Mouse (Mus musculus) heart, embryonic 14.5 days (tissue): ENCODE results near the gene Hspa5. TPM values are rescaled to one million over a fixed set of nuclear protein-coding genes. Genes with fewer than 3 reads are reported as not detected.

Experiments used
- ATAC-seq: fragments of 200-750 bp; cut with Nextera tagmentation; 2 replicates; pipeline ENCODE4 v1.8.0; 2017; ENCODE audit warnings: low read depth, moderate TSS enrichment; ENCODE audit not compliant: insufficient number of reproducible peaks, insufficient read depth, low FRiP score
- H3K27ac ChIP-seq, 2 experiments: fragments of 200-500 bp in 1 of 2; fragments of 300-500 bp in 1 of 2; sonication (generic) in 1 of 2; replicated peaks in 1 of 2; 2 replicates each; pipeline ENCODE4 v1.5.1; 2012 to 2014; ENCODE audit warnings: low read depth in 2 of 2, low read length in 2 of 2, control low read depth in 1 of 2, mild to moderate bottlenecking in 1 of 2, mixed read lengths in 1 of 2; ENCODE audit not compliant: control insufficient read depth in 1 of 2, insufficient read depth in 1 of 2
- H3K27me3 ChIP-seq: fragments of 300-500 bp; sonication (generic); 2 replicates; pipeline ENCODE4 v1.6.1; 2014; ENCODE audit warnings: mild to moderate bottlenecking, low read length, control low read depth; ENCODE audit not compliant: control insufficient read depth, insufficient read depth
- H3K36me3 ChIP-seq: fragments of 300-500 bp; sonication (generic); 2 replicates; pipeline ENCODE4 v1.6.1; 2014; ENCODE audit warnings: mild to moderate bottlenecking, control low read depth, low read length, mixed read lengths; ENCODE audit not compliant: control insufficient read depth, insufficient read depth
- H3K4me1 ChIP-seq, 2 experiments: fragments of 200-500 bp in 1 of 2; fragments of 300-500 bp in 1 of 2; sonication (generic) in 1 of 2; 2 replicates each; pipeline ENCODE4 v1.6.1; 2012 to 2014; ENCODE audit warnings: low read length in 2 of 2, control low read depth in 1 of 2, mixed read lengths in 1 of 2; ENCODE audit not compliant: control insufficient read depth in 2 of 2, insufficient read depth in 2 of 2
- H3K4me2 ChIP-seq: fragments of 300-500 bp; sonication (generic); 2 replicates; pipeline ENCODE4 v1.6.1; 2014; ENCODE audit warnings: mild to moderate bottlenecking, low read length
- H3K4me3 ChIP-seq, 2 experiments: fragments of 200-500 bp in 1 of 2; fragments of 300-500 bp in 1 of 2; sonication (generic) in 1 of 2; 2 replicates each; pipeline ENCODE4 v1.5.1; 2012 to 2014; ENCODE audit warnings: low read length in 2 of 2, mild to moderate bottlenecking in 2 of 2, control low read depth in 1 of 2, low read depth in 1 of 2, moderate library complexity in 1 of 2; ENCODE audit not compliant: control insufficient read depth in 1 of 2, insufficient read depth in 1 of 2
- H3K9ac ChIP-seq: fragments of 300-500 bp; sonication (generic); 2 replicates; pipeline ENCODE4 v1.6.1; 2014; ENCODE audit warnings: mild to moderate bottlenecking, low read length
- H3K9me3 ChIP-seq: fragments of 300-500 bp; sonication (generic); 2 replicates; pipeline ENCODE4 v1.6.1; 2016; ENCODE audit warnings: low read length, control low read depth; ENCODE audit not compliant: control insufficient read depth
- WGBS: fragments of 180-500 bp; shearing (Covaris S2); extraction: QIAGEN DNeasy Blood & Tissue Kit; methylation state at CpG from one replicate; pipeline ENCODE4 v1.1.7; 2014; 5-methylcytosine and 5-hydroxymethylcytosine counted together
- polyA plus RNA-seq: library from polyadenylated mRNA; unstranded; fragments of >200 nt; fragmentation: Nextera tagmentation; extraction: Ambion mirVana; gene quantifications from 2 replicates; pipeline ENCODE4 v1.2.1, GENCODE M21; 2014

Gene Hspa5
- 545 and 663 TPM in 2 replicates for polyA plus RNA-seq

- peak within 1 kb of the TSS; percentile 87 to 92 for H3K27ac ChIP-seq
- under 1% methylated on average over 60 of the region's 60 CpGs for WGBS
- H3K4me2 ChIP-seq, result peak within 1 kb of the TSS; percentile 79
- H3K9me3 ChIP-seq, result no peaks in the 10 kb centered on the region
- no peaks in the 10 kb centered on the region for H3K27me3 ChIP-seq
- peak within 1 kb of the TSS; percentile 86 to 88 for H3K4me3 ChIP-seq
- peaks cover 8 to 40% of the 10 kb centered on the region in 2 experiments for H3K4me1 ChIP-seq
- peaks cover 42% of the 10 kb centered on the region for H3K36me3 ChIP-seq
- peak within 1 kb of the TSS; percentile 99 for H3K9ac ChIP-seq
- peak; percentile 98 for ATAC-seq
Measured at GRCm38 (mm10) chr2:34771368-34772226, at the start of gene Hspa5. TSS of gene Hspa5 (plus strand) at chr2:34771970.

DNA sequence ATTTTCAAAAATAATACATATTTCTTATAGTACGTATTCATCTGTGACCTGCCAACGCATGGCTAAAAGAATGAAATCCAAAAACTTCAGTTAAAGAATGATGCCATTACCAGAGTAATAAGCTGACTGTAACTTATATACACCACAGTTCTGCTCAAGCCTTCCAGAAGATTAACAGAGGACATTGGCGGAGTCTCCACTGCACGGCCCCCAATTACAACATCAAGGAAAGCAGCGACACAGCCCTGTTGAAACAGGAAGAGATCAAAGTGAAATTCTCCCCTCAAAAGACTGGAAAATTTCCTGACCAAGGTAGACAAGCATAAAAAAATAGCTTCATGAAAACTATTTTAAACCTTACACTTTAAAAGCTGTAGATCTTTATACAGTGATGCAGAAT is 46.5 kb upstream of the Hspa5 start:
- H3K4me3 ChIP-seq, result no peak overlapping the region
- no peak overlapping the region for H3K4me2 ChIP-seq
- no peaks in the 10 kb centered on the region for H3K9me3 ChIP-seq
- 96% methylated on average over 5 of the region's 5 CpGs for WGBS
- 0 out of 4 replicates have a peak, but pooled peaks cover 0 to 9% of the 10 kb centered on the region in 2 experiments for H3K4me1 ChIP-seq
- H3K9ac ChIP-seq, result no peak overlapping the region
- no peak overlapping the region for H3K27ac ChIP-seq
- no peaks in the 10 kb centered on the region for H3K27me3 ChIP-seq
- H3K36me3 ChIP-seq, result peaks cover 90% of the 10 kb centered on the region
- no peak for ATAC-seq

DNA sequence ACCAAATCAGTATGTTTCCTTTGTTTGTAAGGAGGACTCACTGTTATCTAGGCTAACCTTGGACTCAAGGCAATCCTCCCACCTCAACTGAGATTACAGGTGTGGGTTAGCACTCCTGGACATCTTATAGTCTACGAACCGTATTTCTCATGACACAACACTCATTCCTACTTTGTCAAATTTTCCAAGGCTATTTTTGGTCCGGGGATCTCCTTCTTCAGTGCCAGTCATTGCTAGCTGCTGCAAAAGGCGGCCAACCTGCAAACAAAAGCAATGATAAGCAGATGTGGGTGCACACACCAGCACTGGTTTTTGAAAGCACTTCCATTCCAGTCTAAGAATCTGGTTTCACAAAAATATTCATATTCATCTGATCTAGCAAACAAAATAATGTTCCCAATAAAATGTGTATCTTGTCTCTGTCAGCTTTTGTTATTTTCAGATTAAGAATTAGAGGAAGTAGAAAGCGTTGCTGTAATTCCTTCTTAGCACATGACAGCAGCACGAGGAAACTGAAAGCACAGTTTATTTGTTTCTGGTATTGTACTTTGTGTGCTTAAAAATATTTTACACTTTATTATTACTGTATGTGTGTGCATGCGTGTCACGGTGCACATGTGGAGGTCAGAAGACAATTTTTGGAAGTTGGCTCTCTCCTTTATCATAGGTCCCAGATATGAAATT is 44.6 kb upstream of the Hspa5 start:
- Histone ChIP-seq H3K9ac (no peak overlapping the region), H3K9me3 (no peaks in the 10 kb centered on the region), H3K4me3 (no peak overlapping the region), H3K27ac (peak overlapping the region; percentile 48 to 53; a peak in 2 of 4 replicates), H3K27me3 (no peaks in the 10 kb centered on the region), H3K4me1 (0 out of 4 replicates have a peak, but pooled peaks cover 0 to 9% of the 10 kb centered on the region in 2 experiments), H3K4me2 (no peak overlapping the region), H3K36me3 (peaks cover 73% of the 10 kb centered on the region)
- WGBS, result 69% methylated on average over 8 of the region's 8 CpGs
- no peak for ATAC-seq

DNA sequence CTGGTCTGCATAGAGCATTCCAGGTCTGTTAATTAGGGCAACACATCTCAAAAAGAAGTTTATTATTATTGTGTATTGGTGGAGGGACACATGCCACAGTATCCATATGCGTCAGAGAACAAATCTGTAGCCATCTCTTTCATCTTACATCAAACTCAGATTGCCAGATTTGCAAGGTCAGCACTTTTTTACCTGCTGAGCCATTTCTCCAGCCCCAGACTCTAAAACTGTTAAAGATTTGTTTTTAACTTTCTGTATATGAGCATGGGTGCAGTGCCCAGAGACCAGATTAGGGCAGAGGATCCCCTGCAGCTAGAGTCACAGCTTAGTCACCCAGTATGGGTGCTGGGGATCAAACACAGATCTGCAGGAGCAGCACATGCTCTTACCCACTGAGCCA is 35.1 kb upstream of the Hspa5 start:
- WGBS, result 84% methylated on average over 1 of the region's 1 CpGs
- no peak for ATAC-seq
- Histone ChIP-seq H3K27me3 (no peaks in the 10 kb centered on the region), H3K4me2 (no peak overlapping the region), H3K36me3 (no peaks in the 10 kb centered on the region), H3K4me1 (peaks cover 0 to 14% of the 10 kb centered on the region in 2 experiments; a peak in 2 of 4 replicates), H3K9me3 (no peaks in the 10 kb centered on the region), H3K9ac (no peak overlapping the region), H3K27ac (no peak overlapping the region), H3K4me3 (no peak overlapping the region)

- ATAC-seq, result no peak
- Histone ChIP-seq H3K4me2 (no peak overlapping the region), H3K27ac (no peak overlapping the region), H3K9me3 (no peaks in the 10 kb centered on the region), H3K4me1 (peaks cover 4 to 19% of the 10 kb centered on the region in 2 experiments), H3K4me3 (no peak overlapping the region), H3K36me3 (no peaks in the 10 kb centered on the region), H3K27me3 (no peaks in the 10 kb centered on the region), H3K9ac (no peak overlapping the region)
- WGBS, result 63% methylated on average over 1 of the region's 1 CpGs
Measured at GRCm38 (mm10) chr2:34737911-34738310, 33.9 kb upstream of the Hspa5 start.

GRCm38 (mm10) chr2:34739684-34740391 is 31.9 kb upstream of the Hspa5 start:
- no peak for ATAC-seq
- H3K27me3 ChIP-seq, result no peaks in the 10 kb centered on the region
- 76% methylated on average over 1 of the region's 1 CpGs for WGBS
- H3K4me1 ChIP-seq, result peaks cover 4 to 13% of the 10 kb centered on the region in 2 experiments
- no peak overlapping the region for H3K4me2 ChIP-seq
- no peak overlapping the region for H3K9ac ChIP-seq
- no peaks in the 10 kb centered on the region for H3K9me3 ChIP-seq
- H3K27ac ChIP-seq, result no peak overlapping the region
- 0 out of 2 replicates have a peak, but pooled peaks cover 8% of the 10 kb centered on the region for H3K36me3 ChIP-seq
- no peak overlapping the region for H3K4me3 ChIP-seq
